Mouse (Mus musculus) embryonic facial prominence, embryonic 10.5 days (tissue): ENCODE results near the gene Ddx25. TPM values are rescaled to one million over a fixed set of nuclear protein-coding genes. Genes with fewer than 3 reads are reported as not detected.

Source experiments
- DNase-seq: peaks from one replicate; pipeline ENCODE4 v3.0.0-alpha.2; 2017; ENCODE audit warnings: low spot score
- H3K27ac ChIP-seq: fragments of 300-500 bp; sonication (generic); replicated peaks from 2 replicates; pipeline ENCODE4 v1.5.1; 2016; ENCODE audit warnings: mild to moderate bottlenecking
- H3K27me3 ChIP-seq: fragments of 300-500 bp; sonication (generic); replicated peaks from 2 replicates; pipeline ENCODE4 v1.6.1; 2016; ENCODE audit warnings: low read depth, mild to moderate bottlenecking; ENCODE audit not compliant: poor library complexity, severe bottlenecking
- H3K36me3 ChIP-seq: fragments of 300-500 bp; sonication (generic); replicated peaks from 2 replicates; pipeline ENCODE4 v1.6.1; 2016; ENCODE audit warnings: mild to moderate bottlenecking, moderate library complexity
- H3K4me1 ChIP-seq: fragments of 300-500 bp; sonication (generic); 2 replicates; pipeline ENCODE4 v1.6.1; 2016
- H3K4me3 ChIP-seq: fragments of 300-500 bp; sonication (generic); 2 replicates; pipeline ENCODE4 v1.5.1; 2016; ENCODE audit warnings: mild to moderate bottlenecking, moderate library complexity
- H3K9me3 ChIP-seq: fragments of 300-500 bp; sonication (generic); 2 replicates; pipeline ENCODE4 v1.6.1; 2016; ENCODE audit warnings: mild to moderate bottlenecking
- WGBS: fragments of 180-500 bp; shearing (Covaris S2); methylation state at CpG from one replicate; pipeline ENCODE4 v1.1.7; 2016; 5-methylcytosine and 5-hydroxymethylcytosine counted together
- polyA plus RNA-seq: library from polyadenylated mRNA; unstranded; fragments of >200 nt; fragmentation: Nextera tagmentation; extraction: Ambion mirVana; gene quantifications from 2 replicates; pipeline ENCODE4 v1.2.1, GENCODE M21; 2016

Ddx25 gene
- polyA plus RNA-seq = 6.0 and 6.1 TPM in 2 replicates

DNA sequence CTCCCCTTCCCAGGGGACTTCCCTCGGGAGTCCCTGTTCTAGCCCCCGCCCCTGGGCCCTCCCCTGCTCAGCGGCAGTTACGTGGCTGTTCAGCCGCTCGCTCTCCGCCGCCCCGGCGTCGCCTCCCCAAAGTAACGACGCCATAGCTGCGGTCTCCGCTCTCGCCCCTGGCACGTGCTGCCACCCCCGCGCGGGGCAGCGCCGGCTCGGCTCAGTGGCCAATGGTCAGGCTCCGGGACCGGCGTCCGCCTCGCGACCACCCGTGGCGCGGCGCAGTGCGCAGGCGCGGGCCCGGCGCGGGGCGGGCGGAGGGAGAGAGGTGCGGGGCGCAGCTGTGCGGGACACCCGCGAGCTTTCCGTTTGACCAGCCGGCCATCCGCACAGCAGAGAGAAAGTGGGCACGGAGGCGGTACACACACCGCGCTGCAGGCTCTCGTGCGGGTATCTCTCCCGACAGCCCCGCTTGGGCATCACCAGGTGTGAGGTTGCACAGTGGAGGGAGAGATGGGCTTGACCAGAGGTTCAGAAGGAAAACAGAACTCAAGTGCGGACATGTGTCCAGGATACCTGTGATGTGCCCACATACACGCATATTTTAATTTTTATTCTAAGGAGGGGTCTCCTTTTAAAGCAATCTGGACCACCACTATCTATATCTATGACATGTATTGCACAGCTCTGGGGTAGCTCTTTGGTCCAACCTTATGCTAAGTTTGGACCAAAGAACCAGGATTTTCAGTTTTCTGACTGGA is at the start of gene Ddx25, which contains the start of gene Pus3:
Gene Ddx25, minus strand, starts transcription at position 272 of the 752 bp plus-strand sequence.
Gene Pus3, plus strand, starts transcription at position 339 of the 752 bp plus-strand sequence.
- peak within 1 kb of the TSS; percentile 75 for H3K4me3 ChIP-seq
- WGBS = 1% methylated on average over 59 of the region's 59 CpGs
- H3K9me3 ChIP-seq = no peaks in the 10 kb centered on the region
- H3K27me3 ChIP-seq = peaks cover 14% of the 10 kb centered on the region
- H3K36me3 ChIP-seq = peaks cover 30% of the 10 kb centered on the region
- peaks cover 21% of the 10 kb centered on the region for H3K4me1 ChIP-seq
- peak within 1 kb of the TSS; percentile 88 for H3K27ac ChIP-seq
- DNase-seq = peak; percentile 83

DNA sequence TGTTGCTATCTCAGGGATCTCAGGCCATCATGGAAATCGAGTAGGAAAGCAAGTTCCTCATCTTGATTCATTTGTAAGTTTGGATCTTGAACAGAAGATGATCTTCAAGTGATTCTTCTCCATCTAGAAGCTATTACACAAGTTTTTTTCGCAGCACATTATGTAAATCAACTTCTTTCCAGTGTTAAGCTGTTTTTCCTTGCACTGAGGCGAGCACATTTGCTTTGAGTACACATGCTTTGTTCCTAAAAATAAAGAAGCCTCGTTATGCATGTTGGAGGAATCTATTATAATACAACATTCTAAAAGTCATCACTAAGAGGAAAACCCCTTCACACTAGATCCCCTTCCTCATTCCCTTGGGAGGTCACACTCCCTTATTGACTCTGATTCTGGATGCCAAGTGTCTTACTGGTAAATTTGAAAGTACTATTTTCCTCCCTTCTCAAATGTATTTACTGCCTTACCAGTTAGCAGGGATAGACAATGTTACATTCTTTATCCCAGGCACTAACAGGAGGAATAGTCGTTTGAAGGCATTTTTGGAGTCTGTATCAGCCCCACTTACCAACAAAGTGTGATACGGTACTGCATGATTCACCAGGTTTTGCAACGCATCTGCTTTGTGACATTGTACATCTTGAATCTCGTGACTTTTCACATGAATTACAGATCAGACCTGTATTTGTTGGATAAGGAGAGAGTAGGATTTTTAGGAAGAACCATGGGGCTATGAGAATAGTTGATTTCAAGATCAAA is 49.5 kb upstream of the Ddx25 start:
- WGBS = 71% methylated on average over 8 of the region's 8 CpGs
- H3K27me3 ChIP-seq = no peaks in the 10 kb centered on the region
- no peaks in the 10 kb centered on the region for H3K36me3 ChIP-seq
- H3K9me3 ChIP-seq = no peaks in the 10 kb centered on the region
- no peak overlapping the region for H3K27ac ChIP-seq
- no peaks in the 10 kb centered on the region for H3K4me1 ChIP-seq
- no peak for DNase-seq
- H3K4me3 ChIP-seq = no peak overlapping the region

DNA sequence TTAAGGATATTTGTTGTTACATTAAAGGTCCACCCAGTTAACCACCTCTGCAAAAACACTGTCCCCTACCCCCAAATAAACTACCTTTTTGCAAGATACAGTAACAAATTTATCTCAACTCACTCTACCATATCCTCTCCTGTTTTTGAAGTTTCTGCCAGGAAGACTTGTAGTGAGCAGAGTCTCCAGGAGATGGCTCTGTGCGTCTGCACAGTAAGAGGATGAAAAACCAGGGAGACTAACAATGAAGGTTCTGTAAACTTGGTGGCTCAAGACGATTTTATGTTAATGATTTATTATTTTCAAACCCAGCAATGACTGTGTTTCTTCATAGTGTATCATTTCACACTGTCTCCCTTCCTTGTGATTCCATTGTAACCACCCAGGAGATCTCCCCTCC is 34.6 kb upstream of the Ddx25 start:
- H3K4me1 ChIP-seq = no peaks in the 10 kb centered on the region
- DNase-seq = no peak
- peaks cover 3% of the 10 kb centered on the region; the same call in 1 of the 2 replicates for H3K9me3 ChIP-seq
- H3K4me3 ChIP-seq = no peak overlapping the region
- no peak overlapping the region for H3K27ac ChIP-seq
- H3K27me3 ChIP-seq = no peaks in the 10 kb centered on the region
- no peaks in the 10 kb centered on the region for H3K36me3 ChIP-seq
- 18% methylated on average over 2 of the region's 2 CpGs for WGBS

GRCm38 (mm10) chr9:35587674-35588073 is 29.3 kb upstream of the Ddx25 start:
- no peaks in the 10 kb centered on the region for H3K27me3 ChIP-seq
- DNase-seq = no peak
- WGBS = 54% methylated on average over 1 of the region's 1 CpGs
- H3K27ac ChIP-seq = no peak overlapping the region
- no peaks in the 10 kb centered on the region for H3K9me3 ChIP-seq
- no peaks in the 10 kb centered on the region for H3K4me1 ChIP-seq
- H3K4me3 ChIP-seq = no peak overlapping the region
- H3K36me3 ChIP-seq = no peaks in the 10 kb centered on the region

GRCm38 (mm10) chr9:35574416-35574815 is 16.1 kb upstream of the Ddx25 start:
- peak overlapping the region; percentile 51 for H3K4me3 ChIP-seq
- H3K4me1 ChIP-seq = peaks cover 10% of the 10 kb centered on the region
- H3K9me3 ChIP-seq = no peaks in the 10 kb centered on the region
- peak; percentile 41 for DNase-seq
- H3K27me3 ChIP-seq = peaks cover 33% of the 10 kb centered on the region
- WGBS = 3% methylated on average over 32 of the region's 32 CpGs
- H3K36me3 ChIP-seq = no peaks in the 10 kb centered on the region
- no peak overlapping the region for H3K27ac ChIP-seq

- DNase-seq = no peak
- Histone ChIP-seq H3K4me3 (peak overlapping the region; percentile 71), H3K4me1 (peaks cover 24% of the 10 kb centered on the region), H3K9me3 (no peaks in the 10 kb centered on the region), H3K27me3 (peaks cover 22% of the 10 kb centered on the region), H3K36me3 (peaks cover 28% of the 10 kb centered on the region), H3K27ac (peak overlapping the region; percentile 94)
- 9% methylated on average over 5 of the region's 5 CpGs for WGBS
These were observed 12.3 kb upstream of the Ddx25 start for GRCm38 (mm10) chr9:35570663-35571062.

DNA sequence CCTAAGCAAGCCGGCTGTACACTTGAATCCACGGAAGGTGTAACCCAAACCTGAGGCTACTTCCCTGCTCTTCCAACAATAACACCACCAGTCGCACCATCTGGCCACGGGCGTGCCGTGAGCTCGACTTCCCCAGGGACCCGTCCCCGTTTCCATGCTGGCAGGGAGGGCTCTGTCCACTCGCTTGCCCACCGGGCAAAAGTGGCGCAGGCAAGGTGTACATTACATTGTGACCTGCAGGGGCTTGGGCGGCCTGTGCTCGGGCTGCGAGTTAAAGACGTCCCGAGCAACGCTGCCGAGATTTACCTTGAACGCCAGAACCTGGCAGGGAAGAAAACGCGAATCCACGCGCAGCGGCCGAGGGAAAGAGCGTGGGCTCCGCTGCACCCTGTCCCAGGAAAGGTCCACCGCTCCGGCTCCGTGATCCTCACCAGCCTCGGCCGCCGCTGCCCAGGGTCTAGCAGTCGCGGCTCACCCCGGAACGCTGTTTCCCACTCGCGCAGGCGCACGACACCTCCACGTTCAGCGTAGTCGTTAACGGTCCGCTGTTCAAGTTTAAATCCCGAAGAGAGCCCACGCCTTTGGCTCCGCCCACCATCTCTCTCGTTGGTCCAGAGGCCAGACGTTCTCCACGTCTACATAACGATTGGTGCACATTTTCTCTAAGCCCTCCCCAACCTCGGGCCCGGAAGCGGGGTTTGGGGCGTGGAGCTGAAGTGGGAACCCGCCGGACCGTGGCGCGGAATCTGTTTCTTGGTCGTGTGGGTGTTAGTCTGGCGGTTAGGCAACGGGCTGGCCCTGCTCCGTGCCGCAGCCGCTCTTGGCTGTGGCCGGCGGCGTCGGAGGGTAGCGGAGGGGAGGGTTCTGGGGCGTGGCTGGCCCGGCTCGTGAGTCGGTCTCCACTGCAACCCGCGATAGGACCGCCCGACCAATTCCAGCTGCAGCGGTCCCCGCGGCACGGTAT is 11.5 kb upstream of the Ddx25 start, which contains the start of the genes Pate2 and Hyls1:
Gene Pate2, plus strand, starts transcription at position 714 of the 964 bp plus-strand sequence.
Gene Hyls1, minus strand, starts transcription at position 828 of the 964 bp plus-strand sequence.
- H3K27me3 ChIP-seq = peaks cover 14% of the 10 kb centered on the region
- peak within 1 kb of the TSS; percentile 94 for H3K27ac ChIP-seq
- peaks cover 37% of the 10 kb centered on the region for H3K36me3 ChIP-seq
- H3K9me3 ChIP-seq = no peaks in the 10 kb centered on the region
- under 1% methylated on average over 86 of the region's 86 CpGs for WGBS
- peak; percentile 93 for DNase-seq
- H3K4me1 ChIP-seq = peaks cover 24% of the 10 kb centered on the region
- peak within 1 kb of the TSS; percentile 71 for H3K4me3 ChIP-seq

- DNase-seq = no peak
- 82% methylated on average over 3 of the region's 3 CpGs for WGBS
- H3K9me3 ChIP-seq = no peaks in the 10 kb centered on the region
- H3K4me3 ChIP-seq = 0 out of 2 replicates have a peak overlapping the region, but pooled peaks have one; percentile 71
- peaks cover 53% of the 10 kb centered on the region for H3K36me3 ChIP-seq
- no peaks in the 10 kb centered on the region; the same call in 1 of the 2 replicates for H3K27me3 ChIP-seq
- H3K4me1 ChIP-seq = peaks cover 17% of the 10 kb centered on the region
- H3K27ac ChIP-seq = no peak overlapping the region
These were observed 9.7 kb upstream of the Ddx25 start for GRCm38 (mm10) chr9:35567995-35568394.

DNA sequence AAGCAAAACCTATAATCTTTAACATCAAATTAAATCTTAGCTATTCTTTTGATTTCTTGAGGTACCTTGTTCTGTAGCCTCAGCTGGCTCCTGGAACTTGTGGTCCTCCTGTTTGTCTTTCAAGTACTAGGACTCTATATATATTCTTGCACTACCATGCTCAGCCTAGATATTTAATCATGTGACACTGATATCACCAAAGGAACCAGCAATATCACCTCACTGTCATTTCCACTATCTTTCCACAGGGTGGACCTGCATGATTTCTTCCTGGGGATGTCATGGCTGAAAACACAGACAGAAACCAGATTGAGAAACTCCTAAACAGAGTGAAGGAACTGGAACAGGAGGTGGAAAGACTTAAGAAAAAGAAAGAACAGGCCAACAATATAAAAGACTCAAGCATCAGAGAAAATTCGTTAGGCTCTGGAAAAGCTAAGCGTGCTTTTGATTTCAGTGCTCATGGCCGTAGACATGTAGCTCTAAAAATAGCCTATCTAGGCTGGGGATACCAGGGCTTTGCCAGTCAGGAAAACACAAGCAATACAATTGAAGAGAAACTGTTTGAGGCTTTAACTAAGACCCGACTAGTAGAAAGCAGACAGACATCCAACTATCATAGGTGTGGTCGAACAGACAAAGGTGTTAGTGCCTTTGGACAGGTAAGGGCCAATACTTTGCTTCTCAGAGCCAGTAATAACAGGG is 6.4 kb upstream of the Ddx25 start:
- Histone ChIP-seq H3K9me3 (no peaks in the 10 kb centered on the region), H3K27ac (no peak overlapping the region), H3K36me3 (peaks cover 80% of the 10 kb centered on the region), H3K4me1 (peaks cover 21% of the 10 kb centered on the region), H3K4me3 (no peak overlapping the region), H3K27me3 (no peaks in the 10 kb centered on the region)
- DNase-seq = no peak
- 91% methylated on average over 5 of the region's 5 CpGs for WGBS

- Histone ChIP-seq H3K36me3 (peaks cover 60% of the 10 kb centered on the region), H3K9me3 (no peaks in the 10 kb centered on the region), H3K27me3 (peaks cover 12% of the 10 kb centered on the region), H3K4me3 (no peak overlapping the region), H3K27ac (no peak overlapping the region), H3K4me1 (peaks cover 21% of the 10 kb centered on the region)
- DNase-seq = no peak
- 91% methylated on average over 6 of the region's 6 CpGs for WGBS
These were observed 3.3 kb upstream of the Ddx25 start for GRCm38 (mm10) chr9:35561583-35561982.

DNA sequence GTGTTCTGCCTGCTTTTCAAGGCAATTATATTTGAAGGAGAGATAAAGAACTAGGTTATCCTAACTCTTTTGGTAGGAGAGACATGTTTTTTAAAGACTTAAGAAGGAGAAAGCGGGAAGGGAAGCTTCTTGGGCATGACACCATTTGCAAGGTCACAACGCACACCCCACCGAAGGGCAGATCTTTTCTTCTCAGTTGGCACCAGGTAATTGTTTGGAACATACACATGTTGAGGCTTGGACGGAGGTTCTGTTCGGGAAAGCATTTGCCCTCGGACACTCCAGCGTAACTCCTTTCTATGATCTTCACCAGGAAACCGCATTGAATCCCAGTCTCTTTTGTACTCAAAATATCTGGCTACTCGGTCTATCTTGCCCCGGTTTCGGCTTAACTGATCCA is 2.7 kb upstream of the Ddx25 start:
- 94% methylated on average over 11 of the region's 11 CpGs for WGBS
- Histone ChIP-seq H3K9me3 (no peaks in the 10 kb centered on the region), H3K4me3 (no peak overlapping the region), H3K4me1 (peaks cover 21% of the 10 kb centered on the region), H3K36me3 (peaks cover 55% of the 10 kb centered on the region), H3K27ac (no peak overlapping the region), H3K27me3 (peaks cover 14% of the 10 kb centered on the region)
- DNase-seq = no peak
